ENCODE assay signal across 1 mouse cellular context in the genomic region with DNA sequence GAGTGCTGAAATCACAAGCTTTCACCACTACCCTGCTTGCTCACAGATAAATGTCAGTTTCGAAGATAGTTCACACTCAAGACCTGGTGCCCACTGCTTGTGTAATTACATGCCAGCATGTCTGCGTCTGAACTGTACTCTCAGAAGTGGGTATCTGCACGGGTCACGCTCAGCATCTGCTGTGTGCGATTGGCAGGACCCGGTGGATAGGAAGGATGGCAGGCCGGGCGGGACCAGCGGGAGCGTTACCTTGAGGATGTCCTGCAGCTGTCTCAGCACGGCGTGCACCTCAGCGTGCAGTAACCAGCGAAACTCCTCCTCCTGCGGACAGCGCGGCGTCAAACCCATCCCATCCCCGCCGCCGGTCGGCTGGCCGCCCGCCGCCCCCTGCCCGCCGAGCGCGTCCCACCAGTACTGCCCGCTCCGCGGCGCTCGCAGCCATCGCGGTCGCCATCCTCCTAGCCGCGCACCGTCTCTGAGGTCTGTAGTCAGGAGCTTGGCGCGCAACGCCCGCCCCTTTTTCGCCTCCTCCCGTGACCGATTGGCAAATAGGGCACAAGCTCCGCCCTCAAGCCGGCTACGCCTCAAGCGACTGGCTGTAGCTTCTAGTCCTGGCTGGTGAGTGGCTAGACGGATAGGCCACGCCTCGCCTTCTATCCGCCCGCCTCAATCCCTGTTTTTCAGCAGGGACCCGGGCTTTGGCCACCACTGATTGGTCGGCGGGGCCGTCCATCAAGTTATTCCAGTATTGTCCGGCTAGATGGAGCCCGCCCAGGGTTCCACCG.
TF ChIP-seq lines count a peak whose summit lies in the region.

Gene Rogdi, minus strand, starts transcription at position 500 of the 785 bp plus-strand sequence.

TF ChIP-seq in CH12.LX, 34 proteins besides CTCF, POLR2A, EP300 and RAD21 (continued from another document):
- TF ChIP-seq ZNF384 (IDR thresholded peaks at IDR 0.05; ENCODE audit: low read depth, low read length) = no peak
- no peak for TF ChIP-seq GABPA (IDR thresholded peaks at IDR 0.05; ENCODE audit: insufficient replicate concordance, low read depth, low read length)
- no peak for TF ChIP-seq JUN (IDR thresholded peaks at IDR 0.05; ENCODE audit: insufficient read depth, low read depth, low read length)
- no peak for TF ChIP-seq USF2 (conservative IDR thresholded peaks at IDR 0.05; ENCODE audit: low read depth, low read length)
- TF ChIP-seq CHD2 (IDR thresholded peaks at IDR 0.05; ENCODE audit: low read length) = peak; percentile 94
- peak; percentile 96 for TF ChIP-seq POLR2AphosphoS2 (IDR thresholded peaks at IDR 0.05; ENCODE audit: low read depth, low read length)
- peak; percentile 88 for TF ChIP-seq MXI1 (IDR thresholded peaks at IDR 0.05; ENCODE audit: low read depth, low read length)
- peak; percentile 60 for TF ChIP-seq NRF1 (IDR thresholded peaks at IDR 0.05; ENCODE audit: low read depth, low read length)
- TF ChIP-seq RCOR1 (conservative IDR thresholded peaks at IDR 0.05; ENCODE audit: low read depth, low read length) = no peak
- TF ChIP-seq MAX (IDR thresholded peaks at IDR 0.05; ENCODE audit: low read length) = peak; percentile 60; the same call in 1 of the 2 replicates
- peak; percentile 76; the same call in 1 of the 2 replicates for TF ChIP-seq SIN3A (IDR thresholded peaks at IDR 0.05; ENCODE audit: low read length)
- 0 out of 2 replicates have a peak, but pooled peaks have one; percentile 61 for TF ChIP-seq KAT2A (IDR thresholded peaks at IDR 0.05; ENCODE audit: insufficient replicate concordance, low read length)
- TF ChIP-seq HCFC1 (IDR thresholded peaks at IDR 0.05; ENCODE audit: low read depth, low read length) = peak; percentile 53
- TF ChIP-seq ETS1 (conservative IDR thresholded peaks at IDR 0.05; ENCODE audit: low read depth, low read length) = no peak
- TF ChIP-seq MEF2A (IDR thresholded peaks at IDR 0.05; ENCODE audit: borderline replicate concordance, low read depth, low read length) = peak; percentile 74
- 0 out of 2 replicates have a peak, but pooled peaks have one; percentile 17 for TF ChIP-seq ZKSCAN1 (IDR thresholded peaks at IDR 0.05; ENCODE audit: borderline replicate concordance, low read depth, low read length)
- TF ChIP-seq JUND (conservative IDR thresholded peaks at IDR 0.05; ENCODE audit: low read depth, low read length) = no peak
- TF ChIP-seq PAX5 (IDR thresholded peaks at IDR 0.05; ENCODE audit: low read length) = no peak
- peak; percentile 67; the same call in 1 of the 2 replicates for TF ChIP-seq E2F4 (IDR thresholded peaks at IDR 0.05; ENCODE audit: insufficient replicate concordance, low read depth, low read length)
- TF ChIP-seq IRF4 (IDR thresholded peaks at IDR 0.05; ENCODE audit: low read depth, low read length) = peak; percentile 21; the same call in 1 of the 2 replicates
- peak; percentile 77; the same call in 1 of the 2 replicates for TF ChIP-seq NELFE (IDR thresholded peaks at IDR 0.05; ENCODE audit: low read depth, low read length)
